Mouse (Mus musculus): ENCODE measurements around the gene Kirrel3. TPM values are rescaled to one million over a fixed set of nuclear protein-coding genes. Genes with fewer than 3 reads are reported as not detected.

The Kirrel3 gene
- polyA plus RNA-seq, 1 experiment from 2014 or later: 1.8 TPM

DNA sequence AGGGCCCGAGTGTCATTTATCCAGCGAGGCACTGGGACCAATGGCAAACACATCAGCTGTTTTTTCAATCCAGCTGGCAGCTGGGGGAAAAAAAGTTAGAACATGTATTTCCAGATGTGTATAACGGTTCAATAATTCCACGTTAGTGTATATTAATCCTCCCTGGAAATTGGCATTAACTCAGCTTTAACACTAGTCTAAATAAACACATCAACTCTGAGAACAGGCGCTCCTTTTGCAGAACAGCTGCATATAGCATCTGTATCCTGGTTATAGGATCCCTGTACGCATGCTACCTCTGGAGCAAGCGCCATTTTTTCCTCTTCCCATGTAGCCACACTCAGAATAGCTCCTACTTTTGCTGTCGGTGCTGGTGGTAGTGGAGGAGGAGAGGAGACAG lies 119.8 kb downstream of the Kirrel3 start:
- H3K27ac ChIP-seq: no peak overlapping the region
- no peak overlapping the region for H3K9ac ChIP-seq
- no peak for ATAC-seq (ENCODE audit: borderline replicate concordance, extremely low read depth, low FRiP score, low TSS enrichment)
- no peaks in the 10 kb centered on the region for H3K9me3 ChIP-seq
- H3K27me3 ChIP-seq: no peaks in the 10 kb centered on the region
- H3K36me3 ChIP-seq: no peaks in the 10 kb centered on the region
- no peaks in the 10 kb centered on the region for H3K4me1 ChIP-seq
- H3K4me2 ChIP-seq: no peak overlapping the region
- 59% methylated on average over 8 of the region's 8 CpGs for WGBS
- H3K4me3 ChIP-seq: no peak overlapping the region

DNA sequence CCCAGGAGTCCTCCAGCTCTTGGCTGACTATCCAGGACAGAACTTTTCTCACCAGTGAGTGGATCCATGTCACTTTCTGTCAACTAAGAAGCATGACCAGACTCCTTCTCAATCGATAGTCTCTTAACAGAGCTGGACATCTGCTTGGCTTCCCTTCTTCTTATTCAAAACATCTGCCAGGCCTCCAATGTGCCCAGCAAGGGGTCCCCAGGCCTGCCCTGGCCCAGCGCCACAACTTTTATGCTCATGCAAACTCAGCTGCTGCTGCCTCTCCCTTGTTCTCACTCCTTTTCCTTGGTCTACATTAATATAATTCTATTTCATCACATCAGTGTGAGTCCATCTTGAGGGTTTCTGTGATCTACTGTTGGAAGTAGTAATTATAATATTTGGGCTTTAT lies 122.3 kb downstream of the Kirrel3 start:
- WGBS: 73% methylated on average over 2 of the region's 2 CpGs
- no peak overlapping the region for H3K9ac ChIP-seq
- no peak overlapping the region for H3K4me2 ChIP-seq
- H3K4me1 ChIP-seq: no peaks in the 10 kb centered on the region
- no peak for ATAC-seq (ENCODE audit: borderline replicate concordance, extremely low read depth, low FRiP score, low TSS enrichment)
- H3K36me3 ChIP-seq: no peaks in the 10 kb centered on the region
- H3K27ac ChIP-seq: no peak overlapping the region
- no peaks in the 10 kb centered on the region for H3K27me3 ChIP-seq
- no peaks in the 10 kb centered on the region for H3K9me3 ChIP-seq
- H3K4me3 ChIP-seq: no peak overlapping the region

GRCm38 (mm10) chr9:34612886-34613769 lies 127.4 kb downstream of the Kirrel3 start:
- 84% methylated on average over 6 of the region's 6 CpGs for WGBS
- no peak overlapping the region for H3K4me2 ChIP-seq
- ATAC-seq (ENCODE audit: borderline replicate concordance, extremely low read depth, low FRiP score, low TSS enrichment): no peak
- no peak overlapping the region for H3K9ac ChIP-seq
- no peaks in the 10 kb centered on the region for H3K36me3 ChIP-seq
- H3K27ac ChIP-seq: no peak overlapping the region
- no peaks in the 10 kb centered on the region for H3K9me3 ChIP-seq
- H3K4me3 ChIP-seq: no peak overlapping the region
- H3K27me3 ChIP-seq: no peaks in the 10 kb centered on the region
- H3K4me1 ChIP-seq: no peaks in the 10 kb centered on the region

DNA sequence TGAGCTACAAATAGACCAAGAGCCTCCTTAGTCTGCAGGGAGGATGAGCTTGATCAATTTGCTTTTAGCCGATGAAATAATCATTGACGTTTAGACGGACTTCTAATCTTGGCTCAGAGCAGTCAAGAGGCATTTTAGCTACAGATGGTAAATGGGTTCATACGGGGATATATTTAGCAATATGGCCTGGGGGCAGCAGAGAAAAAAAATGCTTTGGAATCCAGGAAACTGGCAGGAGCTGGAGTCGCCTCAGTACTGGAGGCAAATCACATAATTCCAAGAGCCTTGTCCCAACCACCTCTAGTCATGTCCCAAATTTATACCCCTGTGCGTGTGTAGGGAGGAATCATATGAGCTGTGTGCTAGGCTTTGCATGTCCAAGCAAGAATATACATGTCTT lies 132.4 kb downstream of the Kirrel3 start:
- no peaks in the 10 kb centered on the region for H3K9me3 ChIP-seq
- no peaks in the 10 kb centered on the region for H3K27me3 ChIP-seq
- H3K4me3 ChIP-seq: no peak overlapping the region
- ATAC-seq (ENCODE audit: borderline replicate concordance, extremely low read depth, low FRiP score, low TSS enrichment): no peak
- H3K27ac ChIP-seq: no peak overlapping the region
- H3K4me1 ChIP-seq: no peaks in the 10 kb centered on the region
- 54% methylated on average over 6 of the region's 6 CpGs for WGBS
- H3K36me3 ChIP-seq: no peaks in the 10 kb centered on the region
- H3K9ac ChIP-seq: no peak overlapping the region
- no peak overlapping the region for H3K4me2 ChIP-seq

- Histone ChIP-seq H3K4me2 (no peak overlapping the region), H3K4me1 (no peaks in the 10 kb centered on the region)
- 93% methylated on average over 3 of the region's 3 CpGs for WGBS
These were observed 134.2 kb downstream of the Kirrel3 start for GRCm38 (mm10) chr9:34619913-34620312.

GRCm38 (mm10) chr9:34623526-34623925 lies 137.8 kb downstream of the Kirrel3 start:
- Histone ChIP-seq H3K27me3 (no peaks in the 10 kb centered on the region), H3K4me3 (no peak overlapping the region), H3K4me1 (no peaks in the 10 kb centered on the region), H3K27ac (no peak overlapping the region), H3K4me2 (no peak overlapping the region), H3K36me3 (no peaks in the 10 kb centered on the region), H3K9me3 (no peaks in the 10 kb centered on the region), H3K9ac (no peak overlapping the region)
- 38% methylated on average over 5 of the region's 5 CpGs for WGBS
- ATAC-seq (ENCODE audit: borderline replicate concordance, extremely low read depth, low FRiP score, low TSS enrichment): no peak

More at GRCm38 (mm10) chr9:34619913-34620312, 134.2 kb downstream of the Kirrel3 start:
- Histone ChIP-seq H3K27ac (no peak overlapping the region), H3K9me3 (no peaks in the 10 kb centered on the region), H3K4me3 (no peak overlapping the region), H3K27me3 (no peaks in the 10 kb centered on the region), H3K36me3 (no peaks in the 10 kb centered on the region), H3K9ac (no peak overlapping the region)
- ATAC-seq (ENCODE audit: borderline replicate concordance, extremely low read depth, low FRiP score, low TSS enrichment): no peak

DNA sequence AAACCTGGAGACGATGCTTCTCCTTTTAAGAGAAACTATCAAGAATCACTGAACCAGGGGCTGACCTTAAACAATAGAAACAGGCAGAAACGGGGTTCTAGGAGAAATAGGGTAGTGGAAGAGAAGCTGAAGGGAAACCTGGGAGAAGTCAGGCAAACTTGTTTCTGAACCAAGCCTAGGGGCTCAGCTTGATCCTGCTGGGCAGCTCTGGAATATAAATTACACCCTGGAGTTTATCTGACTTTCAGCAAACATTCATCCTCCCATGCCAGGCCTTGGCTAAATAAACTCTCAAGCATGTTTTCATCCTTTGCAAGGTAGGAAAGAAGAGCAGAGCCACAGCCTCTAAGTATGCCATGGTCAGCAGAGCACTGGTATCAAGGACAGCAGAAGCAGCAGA lies 138.3 kb downstream of the Kirrel3 start:
- Histone ChIP-seq H3K4me1 (no peaks in the 10 kb centered on the region), H3K27me3 (no peaks in the 10 kb centered on the region), H3K4me3 (no peak overlapping the region), H3K27ac (no peak overlapping the region), H3K4me2 (no peak overlapping the region), H3K9me3 (no peaks in the 10 kb centered on the region), H3K9ac (no peak overlapping the region), H3K36me3 (no peaks in the 10 kb centered on the region)
- no peak for ATAC-seq (ENCODE audit: borderline replicate concordance, extremely low read depth, low FRiP score, low TSS enrichment)
- WGBS: 45% methylated on average over 2 of the region's 2 CpGs

DNA sequence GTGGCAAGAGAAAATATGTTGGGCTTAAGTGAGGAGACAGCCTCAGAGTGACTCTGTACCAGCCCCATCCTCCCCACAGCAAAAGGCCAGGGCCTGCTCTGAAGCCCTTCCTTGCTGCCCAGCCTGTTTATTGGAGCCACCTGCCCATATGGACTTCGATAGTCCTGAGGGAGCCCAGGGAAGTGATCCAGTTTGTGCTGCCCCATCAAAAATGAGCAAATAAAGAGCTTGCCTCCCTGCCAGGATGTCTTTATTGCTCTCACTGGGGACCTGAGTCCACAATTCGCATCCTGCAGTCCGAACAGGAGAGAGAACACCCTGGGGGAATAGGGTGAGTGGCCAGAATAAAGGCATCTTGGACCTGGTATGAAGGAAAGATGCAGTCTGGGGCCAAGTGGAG lies 143.1 kb downstream of the Kirrel3 start:
- 71% methylated on average over 3 of the region's 3 CpGs for WGBS
- Histone ChIP-seq H3K36me3 (no peaks in the 10 kb centered on the region), H3K27me3 (no peaks in the 10 kb centered on the region), H3K9ac (no peak overlapping the region), H3K9me3 (no peaks in the 10 kb centered on the region), H3K4me3 (no peak overlapping the region), H3K27ac (no peak overlapping the region), H3K4me1 (no peaks in the 10 kb centered on the region), H3K4me2 (no peak overlapping the region)
- no peak for ATAC-seq (ENCODE audit: borderline replicate concordance, extremely low read depth, low FRiP score, low TSS enrichment)

GRCm38 (mm10) chr9:34635696-34636095 lies 150.0 kb downstream of the Kirrel3 start:
- ATAC-seq (ENCODE audit: borderline replicate concordance, extremely low read depth, low FRiP score, low TSS enrichment): no peak
- no peaks in the 10 kb centered on the region for H3K27me3 ChIP-seq
- no peaks in the 10 kb centered on the region for H3K4me1 ChIP-seq
- no peaks in the 10 kb centered on the region for H3K36me3 ChIP-seq
- no peak overlapping the region for H3K9ac ChIP-seq
- 76% methylated on average over 6 of the region's 6 CpGs for WGBS
- H3K27ac ChIP-seq: no peak overlapping the region
- H3K4me3 ChIP-seq: no peak overlapping the region
- H3K4me2 ChIP-seq: no peak overlapping the region
- no peaks in the 10 kb centered on the region; the same call in 1 of the 2 replicates for H3K9me3 ChIP-seq

DNA sequence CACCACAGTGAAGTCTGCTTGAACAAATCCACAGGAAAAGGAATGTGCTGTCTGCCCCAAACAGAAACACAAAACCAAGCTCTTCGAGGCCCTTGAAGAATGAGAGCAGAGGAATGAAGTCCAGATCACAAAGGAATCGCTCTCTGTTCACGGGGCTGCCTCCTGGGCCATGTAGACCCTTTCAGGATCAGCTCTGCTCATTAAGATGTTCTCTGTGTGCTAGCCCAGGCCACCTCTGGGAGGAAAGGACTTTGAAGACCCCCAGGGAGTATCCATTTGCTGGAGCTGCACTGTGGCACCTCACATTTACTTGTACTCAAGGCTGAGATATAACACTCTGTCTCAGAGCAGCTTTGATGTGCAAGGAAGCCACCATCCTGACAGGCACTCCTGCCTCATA lies 158.2 kb downstream of the Kirrel3 start:
- no peak overlapping the region for H3K4me2 ChIP-seq
- no peak overlapping the region for H3K9ac ChIP-seq
- no peak overlapping the region for H3K27ac ChIP-seq
- H3K9me3 ChIP-seq: no peaks in the 10 kb centered on the region; the same call in 1 of the 2 replicates
- H3K4me1 ChIP-seq: no peaks in the 10 kb centered on the region
- H3K27me3 ChIP-seq: no peaks in the 10 kb centered on the region
- ATAC-seq (ENCODE audit: borderline replicate concordance, extremely low read depth, low FRiP score, low TSS enrichment): no peak
- no peak overlapping the region for H3K4me3 ChIP-seq
- 30% methylated on average over 3 of the region's 3 CpGs for WGBS
- no peaks in the 10 kb centered on the region for H3K36me3 ChIP-seq

DNA sequence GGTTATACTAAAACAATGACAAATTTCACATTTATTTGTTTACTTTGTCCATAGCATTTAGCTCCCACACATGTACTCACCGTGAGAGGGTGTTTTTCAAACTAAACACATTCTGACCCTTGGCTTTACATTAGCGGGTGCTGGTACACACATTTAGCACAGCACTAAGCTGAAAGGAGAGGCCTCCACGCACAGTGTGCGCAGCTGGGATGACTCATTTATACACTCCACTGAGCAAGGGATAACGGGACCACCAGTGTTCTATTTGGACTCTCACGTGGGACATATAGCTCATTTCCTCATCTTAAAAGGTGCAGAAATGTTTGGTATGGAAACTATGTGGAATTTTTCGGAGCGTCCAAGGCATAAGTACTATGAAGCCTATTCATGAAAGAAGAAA lies 158.7 kb downstream of the Kirrel3 start:
- no peak overlapping the region for H3K27ac ChIP-seq
- ATAC-seq (ENCODE audit: borderline replicate concordance, extremely low read depth, low FRiP score, low TSS enrichment): no peak
- H3K4me2 ChIP-seq: no peak overlapping the region
- no peak overlapping the region for H3K4me3 ChIP-seq
- H3K4me1 ChIP-seq: no peaks in the 10 kb centered on the region
- no peaks in the 10 kb centered on the region for H3K27me3 ChIP-seq
- H3K36me3 ChIP-seq: no peaks in the 10 kb centered on the region
- H3K9me3 ChIP-seq: no peaks in the 10 kb centered on the region; the same call in 1 of the 2 replicates
- 27% methylated on average over 8 of the region's 8 CpGs for WGBS
- no peak overlapping the region for H3K9ac ChIP-seq

GRCm38 (mm10) chr9:34646831-34647230 lies 161.1 kb downstream of the Kirrel3 start:
- ATAC-seq (ENCODE audit: borderline replicate concordance, extremely low read depth, low FRiP score, low TSS enrichment): no peak
- Histone ChIP-seq H3K9me3 (no peaks in the 10 kb centered on the region), H3K9ac (no peak overlapping the region), H3K4me2 (no peak overlapping the region), H3K27ac (no peak overlapping the region), H3K4me3 (no peak overlapping the region), H3K4me1 (no peaks in the 10 kb centered on the region), H3K36me3 (no peaks in the 10 kb centered on the region), H3K27me3 (no peaks in the 10 kb centered on the region)
- WGBS: 68% methylated on average over 9 of the region's 9 CpGs

Measured in lung, embryonic 15.5 days (tissue).